Mouse (Mus musculus) spleen, adult 2 months (tissue): ENCODE data around the gene Edar. TPM values are rescaled to one million over a fixed set of nuclear protein-coding genes. Genes with fewer than 3 reads are reported as not detected.
"Not testable (repeated sequence)": the region's sequence is repeated elsewhere in the genome, so short reads cannot be mapped to it uniquely, and the experiment has no call there.

Experiments
- DNase-seq, 2 experiments: peaks; one replicate each; pipeline versions ENCODE4 v3.0.0 to v3.0.0-alpha.2; 2012 to 2021; ENCODE audit warnings: low spot score in 2 of 2, low read depth in 1 of 2
- H3K27ac ChIP-seq: fragments of 200-500 bp; 2 replicates; pipeline ENCODE4 v1.5.1; 2012; ENCODE audit warnings: low read length, inconsistent platforms; ENCODE audit not compliant: insufficient read depth
- H3K27me3 ChIP-seq: fragments of 200-500 bp; 2 replicates; pipeline ENCODE4 v1.6.1; 2012; ENCODE audit warnings: mild to moderate bottlenecking, moderate library complexity, low read length, inconsistent platforms; ENCODE audit not compliant: control insufficient read depth, insufficient read depth
- H3K36me3 ChIP-seq: fragments of 200-500 bp; 2 replicates; pipeline ENCODE4 v1.6.1; 2012; ENCODE audit warnings: mild to moderate bottlenecking, low read length, inconsistent platforms; ENCODE audit not compliant: control insufficient read depth, insufficient read depth
- H3K4me1 ChIP-seq: fragments of 200-500 bp; 2 replicates; pipeline ENCODE4 v1.6.1; 2011; ENCODE audit warnings: inconsistent platforms; ENCODE audit not compliant: control insufficient read depth, insufficient read depth, insufficient read length
- H3K4me3 ChIP-seq: fragments of 200-500 bp; 2 replicates; pipeline ENCODE4 v1.5.1; 2011; ENCODE audit warnings: mild to moderate bottlenecking, inconsistent platforms; ENCODE audit not compliant: insufficient read depth, insufficient read length; ENCODE audit errors: extremely low read depth
- CTCF ChIP-seq: fragments of 200-500 bp; IDR thresholded peaks from 2 replicates; pipeline ENCODE4 v1.5.1; 2011; ENCODE audit warnings: mild to moderate bottlenecking, inconsistent platforms; ENCODE audit not compliant: insufficient read depth, insufficient read length, insufficient replicate concordance; ENCODE audit errors: extremely low read depth
- POLR2A ChIP-seq: fragments of 200-500 bp; IDR thresholded peaks from 2 replicates; pipeline ENCODE4 v1.6.1; 2011; ENCODE audit warnings: low read depth, low read length, inconsistent platforms
- WGBS: fragments of 180-500 bp; shearing (Covaris S2); methylation state at CpG from one replicate; pipeline ENCODE4 v1.1.7; 2018; 5-methylcytosine and 5-hydroxymethylcytosine counted together
- polyA plus RNA-seq: library from polyadenylated mRNA; depleted of rRNA; stranded (reverse); fragments of >200 nt; gene quantifications from 2 replicates; pipeline ENCODE4 v1.2.3, GENCODE M21; 2012; rRNA removed

Edar gene
- polyA plus RNA-seq: 0.45 and 0.72 TPM in 2 replicates

GRCm38 (mm10) chr10:58675533-58675932 lies at the start of gene Edar:
Gene Edar, minus strand, starts transcription at chr10:58675654.
- DNase-seq: peak in 1 of 2 experiments; percentile 54
- Histone ChIP-seq H3K27ac (no peak within 1 kb of the TSS), H3K36me3 (no peaks in the 10 kb centered on the region), H3K4me3 (0 out of 2 replicates have a peak within 1 kb of the TSS, but pooled peaks have one; percentile 10), H3K4me1 (no peaks in the 10 kb centered on the region), H3K27me3 (no peaks in the 10 kb centered on the region)
- WGBS: 8% methylated on average over 20 of the region's 20 CpGs
- TF ChIP-seq CTCF (peak; percentile 78), POLR2A (no peak)

GRCm38 (mm10) chr10:58718110-58718509 lies 42.7 kb upstream of the Edar start, which contains the start of gene Gm17542:
Gene Gm17542, minus strand, starts transcription at chr10:58718210.
- DNase-seq, H3K4me3 ChIP-seq, H3K36me3 ChIP-seq, H3K27ac ChIP-seq, H3K27me3 ChIP-seq, H3K4me1 ChIP-seq: not testable (repeated sequence)

- Histone ChIP-seq H3K36me3 (no peaks in the 10 kb centered on the region), H3K27ac (no peak overlapping the region), H3K4me1 (peaks cover 4% of the 10 kb centered on the region; the same call in 1 of the 2 replicates), H3K27me3 (no peaks in the 10 kb centered on the region), H3K4me3 (no peak overlapping the region)
- WGBS: 65% methylated on average over 3 of the region's 3 CpGs
- DNase-seq: no peak
- no peak for TF ChIP-seq CTCF
Measured at GRCm38 (mm10) chr10:58714789-58715148, 39.3 kb upstream of the Edar start.

- Histone ChIP-seq H3K27ac (0 out of 2 replicates have a peak overlapping the region, but pooled peaks have one; percentile 35), H3K4me3 (peak overlapping the region; percentile 52), H3K27me3 (no peaks in the 10 kb centered on the region), H3K36me3 (no peaks in the 10 kb centered on the region), H3K4me1 (peaks cover 4% of the 10 kb centered on the region; the same call in 1 of the 2 replicates)
- TF ChIP-seq CTCF (no peak), POLR2A (no peak)
- 7% methylated on average over 24 of the region's 24 CpGs for WGBS
- no peak for DNase-seq
Measured at GRCm38 (mm10) chr10:58713855-58714788, 38.7 kb upstream of the Edar start.

- Histone ChIP-seq H3K27ac (no peak overlapping the region), H3K4me3 (no peak overlapping the region), H3K36me3 (no peaks in the 10 kb centered on the region), H3K4me1 (peaks cover 4% of the 10 kb centered on the region; the same call in 1 of the 2 replicates), H3K27me3 (no peaks in the 10 kb centered on the region)
- 51% methylated on average over 7 of the region's 7 CpGs for WGBS
- no peak for DNase-seq
- no peak for TF ChIP-seq POLR2A
- no peak for TF ChIP-seq CTCF
Measured at GRCm38 (mm10) chr10:58713225-58713624, 37.8 kb upstream of the Edar start.

GRCm38 (mm10) chr10:58709021-58709420 lies 33.6 kb upstream of the Edar start:
- WGBS: 97% methylated on average over 4 of the region's 4 CpGs
- no peak overlapping the region for H3K4me3 ChIP-seq
- H3K27ac ChIP-seq: no peak overlapping the region
- peaks cover 4% of the 10 kb centered on the region; the same call in 1 of the 2 replicates for H3K4me1 ChIP-seq
- H3K36me3 ChIP-seq: no peaks in the 10 kb centered on the region
- H3K27me3 ChIP-seq: no peaks in the 10 kb centered on the region
- no peak for DNase-seq
- TF ChIP-seq POLR2A: no peak
- no peak for TF ChIP-seq CTCF

- H3K27ac ChIP-seq: no peak overlapping the region
- no peak for DNase-seq
- 57% methylated on average over 6 of the region's 6 CpGs for WGBS
- H3K36me3 ChIP-seq: no peaks in the 10 kb centered on the region
- no peaks in the 10 kb centered on the region for H3K27me3 ChIP-seq
- no peak for TF ChIP-seq POLR2A
- TF ChIP-seq CTCF: no peak
- H3K4me1 ChIP-seq: no peaks in the 10 kb centered on the region
- no peak overlapping the region for H3K4me3 ChIP-seq
Measured at GRCm38 (mm10) chr10:58700578-58700977, 25.1 kb upstream of the Edar start.
